Mouse (Mus musculus): Measurements from ENCODE around the gene Cd7.
"Not testable (repeated sequence)": the region's sequence is repeated elsewhere in the genome, so short reads cannot be mapped to it uniquely, and the experiment has no call there.

The Cd7 gene

GRCm38 (mm10) chr11:121047826-121048399, 8.7 kb upstream of the Cd7 start:
- DNase-seq (ENCODE audit: low read depth): peak; percentile 38

GRCm38 (mm10) chr11:121045286-121045685, 6.1 kb upstream of the Cd7 start:
- no peak for DNase-seq (ENCODE audit: low read depth)

- DNase-seq (ENCODE audit: low read depth): not testable (repeated sequence)
Observed at GRCm38 (mm10) chr11:121043025-121043424, 3.8 kb upstream of the Cd7 start.

GRCm38 (mm10) chr11:121042480-121042879, 3.3 kb upstream of the Cd7 start:
- no peak for DNase-seq (ENCODE audit: low read depth)

- no peak for DNase-seq (ENCODE audit: low read depth)
Observed at GRCm38 (mm10) chr11:121041636-121042035, 2.4 kb upstream of the Cd7 start.

GRCm38 (mm10) chr11:121041212-121041611, 2.0 kb upstream of the Cd7 start:
- DNase-seq (ENCODE audit: low read depth): peak; percentile 89

GRCm38 (mm10) chr11:121038366-121039240, 615 bp downstream of the Cd7 start:
- peak; percentile 59 for DNase-seq (ENCODE audit: low read depth)

GRCm38 (mm10) chr11:121033118-121033517, 6.1 kb downstream of the Cd7 start:
- DNase-seq (ENCODE audit: low read depth): no peak

GRCm38 (mm10) chr11:121027259-121027658, 12.0 kb downstream of the Cd7 start:
- no peak for DNase-seq (ENCODE audit: low read depth)

GRCm38 (mm10) chr11:121024163-121024562, 15.1 kb downstream of the Cd7 start:
- DNase-seq (ENCODE audit: low read depth): no peak

- no peak for DNase-seq (ENCODE audit: low read depth)
Observed at GRCm38 (mm10) chr11:121019501-121019900, 19.7 kb downstream of the Cd7 start.

- peak; percentile 79 for DNase-seq (ENCODE audit: low read depth)
Observed at GRCm38 (mm10) chr11:121017703-121018102, 21.5 kb downstream of the Cd7 start.

- no peak for DNase-seq (ENCODE audit: low read depth)
Observed at GRCm38 (mm10) chr11:121015472-121015871, 23.7 kb downstream of the Cd7 start.

- no peak for DNase-seq (ENCODE audit: low read depth)
Observed at GRCm38 (mm10) chr11:121014896-121015300, 24.3 kb downstream of the Cd7 start.

- no peak for DNase-seq (ENCODE audit: low read depth)
Observed at GRCm38 (mm10) chr11:121013656-121014055, 25.6 kb downstream of the Cd7 start.

GRCm38 (mm10) chr11:121010044-121010755, 29.0 kb downstream of the Cd7 start:
- no peak for DNase-seq (ENCODE audit: low read depth)

- DNase-seq (ENCODE audit: low read depth): no peak
Observed at GRCm38 (mm10) chr11:121006184-121006583, 33.0 kb downstream of the Cd7 start.

- DNase-seq (ENCODE audit: low read depth): no peak
Observed at GRCm38 (mm10) chr11:121004281-121004680, 34.9 kb downstream of the Cd7 start.

- no peak for DNase-seq (ENCODE audit: low read depth)
Observed at GRCm38 (mm10) chr11:121001966-121002365, 37.3 kb downstream of the Cd7 start.

- no peak for DNase-seq (ENCODE audit: low read depth)
Observed at GRCm38 (mm10) chr11:120994741-120995140, 44.5 kb downstream of the Cd7 start.

GRCm38 (mm10) chr11:120993586-120993985, 45.6 kb downstream of the Cd7 start:
- no peak for DNase-seq (ENCODE audit: low read depth)

- DNase-seq (ENCODE audit: low read depth): no peak
Observed at GRCm38 (mm10) chr11:120993080-120993479, 46.1 kb downstream of the Cd7 start.

GRCm38 (mm10) chr11:120991791-120992190, 47.4 kb downstream of the Cd7 start:
- DNase-seq (ENCODE audit: low read depth): no peak
